In genomic region chr9:51727960-51728359, GRCm38 (mm10) we compare ENCODE assay signal across 8 mouse cellular contexts. TPM values are rescaled to one million over a fixed set of nuclear protein-coding genes. Genes with fewer than 3 reads are reported as not detected.
A peak's percentile ranks its signal among the peaks of the same experiment; 100 is the strongest.
DNase-seq lines count a peak whose midpoint lies in the region; ATAC-seq lines count a peak whose summit lies in the region.

No protein-coding gene starts in this region.

- H3K36me3 ChIP-seq in limb, embryonic 13.5 days, result no peaks in the 10 kb centered on the region
- H3K36me3 ChIP-seq in limb, embryonic 10.5 days, result no peaks in the 10 kb centered on the region
- H3K36me3 ChIP-seq in lung, embryonic 16.5 days (ENCODE audit: control insufficient read depth, insufficient read depth, low read length), result no peaks in the 10 kb centered on the region
- no peaks in the 10 kb centered on the region for H3K36me3 ChIP-seq in hindbrain, embryonic 14.5 days (replicated peaks; ENCODE audit: control insufficient read depth, insufficient read depth)
- H3K36me3 ChIP-seq in neural tube, embryonic 15.5 days, result no peaks in the 10 kb centered on the region

- no peak overlapping the region for H3K4me3 ChIP-seq in limb, embryonic 13.5 days
- H3K4me3 ChIP-seq in limb, embryonic 10.5 days, result no peak overlapping the region
- no peak overlapping the region for H3K4me3 ChIP-seq in lung, embryonic 16.5 days (ENCODE audit: low read length)
- no peak overlapping the region for H3K4me3 ChIP-seq in hindbrain, embryonic 14.5 days (replicated peaks; ENCODE audit: low read length)
- H3K4me3 ChIP-seq in neural tube, embryonic 15.5 days (replicated peaks), result no peak overlapping the region

- peak overlapping the region; percentile 44 for H3K27ac ChIP-seq in limb, embryonic 13.5 days
- no peak overlapping the region for H3K27ac ChIP-seq in limb, embryonic 10.5 days
- peak overlapping the region; percentile 84 for H3K27ac ChIP-seq in lung, embryonic 16.5 days (ENCODE audit: low read length)
- no peak overlapping the region for H3K27ac ChIP-seq in hindbrain, embryonic 14.5 days
- H3K27ac ChIP-seq in neural tube, embryonic 15.5 days (replicated peaks), result no peak overlapping the region

- no peak overlapping the region for H3K4me2 ChIP-seq in limb, embryonic 13.5 days (replicated peaks)
- no peak overlapping the region for H3K4me2 ChIP-seq in lung, embryonic 16.5 days (ENCODE audit: low read depth, low read length)
- no peak overlapping the region for H3K4me2 ChIP-seq in hindbrain, embryonic 14.5 days (replicated peaks)
- H3K4me2 ChIP-seq in neural tube, embryonic 15.5 days, result no peak overlapping the region

- no peak for ATAC-seq in limb, embryonic 13.5 days (ENCODE audit: low FRiP score, low read depth)
- ATAC-seq in lung, embryonic 16.5 days (ENCODE audit: low read depth), result peak; percentile 91
- ATAC-seq in hindbrain, embryonic 14.5 days (ENCODE audit: low FRiP score), result no peak
- ATAC-seq in megakaryocyte progenitor cell, adult 5-6 weeks (replicated peaks; ENCODE audit: poor library complexity), result no peak
- ATAC-seq in neural tube, embryonic 15.5 days (ENCODE audit: low FRiP score), result no peak

- no peak overlapping the region for H3K9ac ChIP-seq in limb, embryonic 13.5 days
- no peak overlapping the region for H3K9ac ChIP-seq in lung, embryonic 16.5 days (ENCODE audit: low read length)
- H3K9ac ChIP-seq in hindbrain, embryonic 14.5 days, result no peak overlapping the region
- no peak overlapping the region for H3K9ac ChIP-seq in neural tube, embryonic 15.5 days (replicated peaks)

- 0 out of 2 replicates have a peak, but pooled peaks cover 3% of the 10 kb centered on the region for H3K4me1 ChIP-seq in limb, embryonic 13.5 days
- no peaks in the 10 kb centered on the region for H3K4me1 ChIP-seq in limb, embryonic 10.5 days
- H3K4me1 ChIP-seq in lung, embryonic 16.5 days (replicated peaks; ENCODE audit: control insufficient read depth, insufficient read depth, low read length), result peaks cover 5% of the 10 kb centered on the region
- H3K4me1 ChIP-seq in hindbrain, embryonic 14.5 days (replicated peaks; ENCODE audit: control insufficient read depth, insufficient read depth, low read length), result no peaks in the 10 kb centered on the region
- no peaks in the 10 kb centered on the region for H3K4me1 ChIP-seq in neural tube, embryonic 15.5 days

- no peaks in the 10 kb centered on the region for H3K9me3 ChIP-seq in limb, embryonic 13.5 days
- H3K9me3 ChIP-seq in limb, embryonic 10.5 days (replicated peaks), result no peaks in the 10 kb centered on the region
- H3K9me3 ChIP-seq in lung, embryonic 16.5 days (ENCODE audit: control insufficient read depth, low read length), result no peaks in the 10 kb centered on the region
- H3K9me3 ChIP-seq in hindbrain, embryonic 14.5 days (ENCODE audit: control insufficient read depth, low read length), result no peaks in the 10 kb centered on the region
- H3K9me3 ChIP-seq in neural tube, embryonic 15.5 days (replicated peaks), result no peaks in the 10 kb centered on the region

- 48% methylated on average over 6 of the region's 6 CpGs for WGBS in limb, embryonic 13.5 days
- 74% methylated on average over 6 of the region's 6 CpGs for WGBS in limb, embryonic 10.5 days
- WGBS in lung, embryonic 16.5 days, result 7% methylated on average over 6 of the region's 6 CpGs
- WGBS in hindbrain, embryonic 14.5 days, result 53% methylated on average over 6 of the region's 6 CpGs
- WGBS in neural tube, embryonic 15.5 days, result 57% methylated on average over 6 of the region's 6 CpGs

- no peaks in the 10 kb centered on the region for H3K27me3 ChIP-seq in limb, embryonic 13.5 days
- no peaks in the 10 kb centered on the region for H3K27me3 ChIP-seq in limb, embryonic 10.5 days (ENCODE audit: low read depth, poor library complexity, severe bottlenecking)
- no peaks in the 10 kb centered on the region for H3K27me3 ChIP-seq in lung, embryonic 16.5 days (ENCODE audit: control insufficient read depth, insufficient read depth, low read depth, low read length)
- no peaks in the 10 kb centered on the region for H3K27me3 ChIP-seq in hindbrain, embryonic 14.5 days (ENCODE audit: control insufficient read depth, insufficient read depth, low read length)
- no peaks in the 10 kb centered on the region for H3K27me3 ChIP-seq in neural tube, embryonic 15.5 days (replicated peaks)

- no peak for DNase-seq in limb, embryonic 10.5 days (ENCODE audit: low spot score)
- peak; percentile 72 to 73 for DNase-seq in adrenal gland, postnatal 36 days
- peak; percentile 89 for DNase-seq in urinary bladder, postnatal 14 days (ENCODE audit: low spot score)
- no peak for DNase-seq in hindbrain, embryonic 14.5 days (ENCODE audit: low spot score)

RNA-seq across cellular contexts. Expression of gene Arhgap20, which starts 37.2 kb away (rescaled TPM):
- 10.7 and 11.4 TPM in 2 replicates for polyA plus RNA-seq in limb, embryonic 13.5 days (2015; fragmentation: Nextera tagmentation; extraction: Ambion mirVana)
- polyA plus RNA-seq in limb, embryonic 10.5 days (2016; fragmentation: Nextera tagmentation; extraction: Ambion mirVana), result 0.28 and 0.63 TPM in 2 replicates
- 1 to 10 TPM; 1.9 to 3.1 TPM for total RNA-seq in adrenal gland, postnatal 36 days (2021)
- polyA plus RNA-seq in lung, embryonic 16.5 days (2015; fragmentation: Nextera tagmentation; extraction: Ambion mirVana), result 9.5 and 9.7 TPM in 2 replicates
- 28.2 and 29.7 TPM in 2 replicates for polyA plus RNA-seq in hindbrain, embryonic 14.5 days (2014; fragmentation: Nextera tagmentation; extraction: Ambion mirVana)
- not detected in 2 replicates for total RNA-seq in megakaryocyte progenitor cell, adult 5-6 weeks (2015)
- total RNA-seq in megakaryocyte progenitor cell, adult 5-6 weeks (2017), result not detected in 2 replicates
- 23.7 and 30.1 TPM in 2 replicates for polyA plus RNA-seq in neural tube, embryonic 15.5 days (2015; fragmentation: Nextera tagmentation; extraction: Ambion mirVana)

Comparison
In these comparisons a context has a peak if more than half of its experiments do, and no peak if none do; other contexts are left out.
1. H3K27ac ChIP-seq: peak in limb, embryonic 13.5 days (single experiment) and lung, embryonic 16.5 days (single experiment); none in limb, embryonic 10.5 days (single experiment), hindbrain, embryonic 14.5 days (single experiment) and neural tube, embryonic 15.5 days (single experiment).
2. DNase-seq: peak in adrenal gland, postnatal 36 days (2 of 2) and urinary bladder, postnatal 14 days (single experiment); none in limb, embryonic 10.5 days (single experiment) and hindbrain, embryonic 14.5 days (single experiment).